Mouse (Mus musculus) heart, embryonic 14.5 days (tissue): ENCODE results near the gene Dusp6. TPM values are rescaled to one million over a fixed set of nuclear protein-coding genes. Genes with fewer than 3 reads are reported as not detected.

Experiments used
- ATAC-seq: fragments of 200-750 bp; cut with Nextera tagmentation; 2 replicates; pipeline ENCODE4 v1.8.0; 2017; ENCODE audit warnings: low read depth, moderate TSS enrichment; ENCODE audit not compliant: insufficient number of reproducible peaks, insufficient read depth, low FRiP score
- H3K27ac ChIP-seq, 2 experiments: fragments of 200-500 bp in 1 of 2; fragments of 300-500 bp in 1 of 2; sonication (generic) in 1 of 2; replicated peaks in 1 of 2; 2 replicates each; pipeline ENCODE4 v1.5.1; 2012 to 2014; ENCODE audit warnings: low read depth in 2 of 2, low read length in 2 of 2, control low read depth in 1 of 2, mild to moderate bottlenecking in 1 of 2, mixed read lengths in 1 of 2; ENCODE audit not compliant: control insufficient read depth in 1 of 2, insufficient read depth in 1 of 2
- H3K27me3 ChIP-seq: fragments of 300-500 bp; sonication (generic); 2 replicates; pipeline ENCODE4 v1.6.1; 2014; ENCODE audit warnings: mild to moderate bottlenecking, low read length, control low read depth; ENCODE audit not compliant: control insufficient read depth, insufficient read depth
- H3K36me3 ChIP-seq: fragments of 300-500 bp; sonication (generic); 2 replicates; pipeline ENCODE4 v1.6.1; 2014; ENCODE audit warnings: mild to moderate bottlenecking, control low read depth, low read length, mixed read lengths; ENCODE audit not compliant: control insufficient read depth, insufficient read depth
- H3K4me1 ChIP-seq, 2 experiments: fragments of 200-500 bp in 1 of 2; fragments of 300-500 bp in 1 of 2; sonication (generic) in 1 of 2; 2 replicates each; pipeline ENCODE4 v1.6.1; 2012 to 2014; ENCODE audit warnings: low read length in 2 of 2, control low read depth in 1 of 2, mixed read lengths in 1 of 2; ENCODE audit not compliant: control insufficient read depth in 2 of 2, insufficient read depth in 2 of 2
- H3K4me2 ChIP-seq: fragments of 300-500 bp; sonication (generic); 2 replicates; pipeline ENCODE4 v1.6.1; 2014; ENCODE audit warnings: mild to moderate bottlenecking, low read length
- H3K4me3 ChIP-seq, 2 experiments: fragments of 200-500 bp in 1 of 2; fragments of 300-500 bp in 1 of 2; sonication (generic) in 1 of 2; 2 replicates each; pipeline ENCODE4 v1.5.1; 2012 to 2014; ENCODE audit warnings: low read length in 2 of 2, mild to moderate bottlenecking in 2 of 2, control low read depth in 1 of 2, low read depth in 1 of 2, moderate library complexity in 1 of 2; ENCODE audit not compliant: control insufficient read depth in 1 of 2, insufficient read depth in 1 of 2
- H3K9ac ChIP-seq: fragments of 300-500 bp; sonication (generic); 2 replicates; pipeline ENCODE4 v1.6.1; 2014; ENCODE audit warnings: mild to moderate bottlenecking, low read length
- H3K9me3 ChIP-seq: fragments of 300-500 bp; sonication (generic); 2 replicates; pipeline ENCODE4 v1.6.1; 2016; ENCODE audit warnings: low read length, control low read depth; ENCODE audit not compliant: control insufficient read depth
- WGBS: fragments of 180-500 bp; shearing (Covaris S2); extraction: QIAGEN DNeasy Blood & Tissue Kit; methylation state at CpG from one replicate; pipeline ENCODE4 v1.1.7; 2014; 5-methylcytosine and 5-hydroxymethylcytosine counted together
- polyA plus RNA-seq: library from polyadenylated mRNA; unstranded; fragments of >200 nt; fragmentation: Nextera tagmentation; extraction: Ambion mirVana; gene quantifications from 2 replicates; pipeline ENCODE4 v1.2.1, GENCODE M21; 2014

The Dusp6 gene
- polyA plus RNA-seq, 1 experiment from 2014 or later: 43.4 TPM

GRCm38 (mm10) chr10:99253412-99253811 is 9.6 kb upstream of the Dusp6 start:
- no peak for ATAC-seq
- H3K4me3 ChIP-seq: no peak overlapping the region
- H3K9me3 ChIP-seq: no peaks in the 10 kb centered on the region
- H3K4me2 ChIP-seq: no peak overlapping the region
- H3K36me3 ChIP-seq: no peaks in the 10 kb centered on the region
- no peak overlapping the region for H3K27ac ChIP-seq
- WGBS: 93% methylated on average over 2 of the region's 2 CpGs
- H3K27me3 ChIP-seq: no peaks in the 10 kb centered on the region
- no peak overlapping the region for H3K9ac ChIP-seq
- H3K4me1 ChIP-seq: peaks cover 10 to 21% of the 10 kb centered on the region in 2 experiments; a peak in 3 of 4 replicates

- ATAC-seq: no peak
- Histone ChIP-seq H3K9ac (no peak overlapping the region), H3K9me3 (no peaks in the 10 kb centered on the region), H3K27ac (no peak overlapping the region), H3K4me2 (no peak overlapping the region), H3K4me1 (peaks cover 3 to 11% of the 10 kb centered on the region in 2 experiments; a peak in 3 of 4 replicates), H3K27me3 (no peaks in the 10 kb centered on the region), H3K36me3 (no peaks in the 10 kb centered on the region), H3K4me3 (no peak overlapping the region)
- WGBS: 74% methylated on average over 10 of the region's 10 CpGs
Observed at GRCm38 (mm10) chr10:99255830-99256570, 7.0 kb upstream of the Dusp6 start.

GRCm38 (mm10) chr10:99257531-99257930 is 5.5 kb upstream of the Dusp6 start:
- 65% methylated on average over 5 of the region's 5 CpGs for WGBS
- Histone ChIP-seq H3K27ac (no peak overlapping the region), H3K4me2 (no peak overlapping the region), H3K36me3 (no peaks in the 10 kb centered on the region), H3K9me3 (no peaks in the 10 kb centered on the region), H3K4me1 (peaks cover 0 to 6% of the 10 kb centered on the region in 2 experiments; a peak in 2 of 4 replicates), H3K4me3 (no peak overlapping the region), H3K9ac (no peak overlapping the region), H3K27me3 (no peaks in the 10 kb centered on the region)
- ATAC-seq: no peak

GRCm38 (mm10) chr10:99259840-99260239 is 3.2 kb upstream of the Dusp6 start:
- no peaks in the 10 kb centered on the region for H3K36me3 ChIP-seq
- WGBS: 93% methylated on average over 8 of the region's 8 CpGs
- no peaks in the 10 kb centered on the region for H3K9me3 ChIP-seq
- H3K9ac ChIP-seq: no peak overlapping the region
- no peaks in the 10 kb centered on the region for H3K27me3 ChIP-seq
- H3K4me3 ChIP-seq: no peak overlapping the region
- peaks cover 0 to 6% of the 10 kb centered on the region in 2 experiments; a peak in 2 of 4 replicates for H3K4me1 ChIP-seq
- no peak for ATAC-seq
- H3K4me2 ChIP-seq: no peak overlapping the region
- no peak overlapping the region for H3K27ac ChIP-seq

- ATAC-seq: peak; percentile 13; the same call in 1 of the 2 replicates
- WGBS: 1% methylated on average over 30 of the region's 30 CpGs
Observed at GRCm38 (mm10) chr10:99261151-99261635, 1.8 kb upstream of the Dusp6 start.

GRCm38 (mm10) chr10:99261636-99262318 is 1.3 kb upstream of the Dusp6 start:
- WGBS: under 1% methylated on average over 58 of the region's 62 CpGs
- peak; percentile 62 for ATAC-seq
- H3K27ac ChIP-seq: peak overlapping the region; percentile 96 to 97

More at GRCm38 (mm10) chr10:99261151-99261635, 1.8 kb upstream of the Dusp6 start:
- H3K4me2 ChIP-seq: peak overlapping the region; percentile 75
- H3K27me3 ChIP-seq: no peaks in the 10 kb centered on the region
- peaks cover 5% of the 10 kb centered on the region for H3K36me3 ChIP-seq
- peak overlapping the region; percentile 93 for H3K9ac ChIP-seq
- peak overlapping the region; percentile 96 to 97 for H3K27ac ChIP-seq
- H3K4me1 ChIP-seq: peaks cover 4 to 5% of the 10 kb centered on the region in 2 experiments; a peak in 2 of 4 replicates
- no peaks in the 10 kb centered on the region for H3K9me3 ChIP-seq
- peak overlapping the region; percentile 59 to 73 for H3K4me3 ChIP-seq

GRCm38 (mm10) chr10:99262319-99262866 is 638 bp upstream of the Dusp6 start:
- Histone ChIP-seq H3K4me1 (peaks cover 4 to 10% of the 10 kb centered on the region in 2 experiments; a peak in 3 of 4 replicates), H3K4me3 (peak overlapping the region; percentile 59 to 73), H3K36me3 (peaks cover 17% of the 10 kb centered on the region), H3K9me3 (no peaks in the 10 kb centered on the region), H3K9ac (peak overlapping the region; percentile 93), H3K4me2 (peak overlapping the region; percentile 75), H3K27me3 (no peaks in the 10 kb centered on the region), H3K27ac (peak overlapping the region; percentile 96 to 97)
- under 1% methylated on average over 20 of the region's 20 CpGs for WGBS
- no peak for ATAC-seq

More at GRCm38 (mm10) chr10:99261636-99262318, 1.3 kb upstream of the Dusp6 start:
- Histone ChIP-seq H3K36me3 (peaks cover 11% of the 10 kb centered on the region), H3K4me3 (peak overlapping the region; percentile 59 to 73), H3K27me3 (no peaks in the 10 kb centered on the region), H3K4me2 (peak overlapping the region; percentile 75), H3K9ac (peak overlapping the region; percentile 93), H3K4me1 (peaks cover 4 to 9% of the 10 kb centered on the region in 2 experiments; a peak in 2 of 4 replicates), H3K9me3 (no peaks in the 10 kb centered on the region)
